Mouse (Mus musculus) neural tube, embryonic 13.5 days (tissue): ENCODE measurements around the gene Fam160a2. TPM values are rescaled to one million over a fixed set of nuclear protein-coding genes. Genes with fewer than 3 reads are reported as not detected.
A peak's percentile ranks its signal among the peaks of the same experiment; 100 is the strongest.

Experiments
- ATAC-seq: fragments of 200-750 bp; cut with Nextera tagmentation; 2 replicates; pipeline ENCODE4 v1.8.0; 2017; ENCODE audit warnings: low read depth, mild to moderate bottlenecking, moderate TSS enrichment, moderate library complexity
- H3K27ac ChIP-seq: fragments of 300-500 bp; sonication (generic); replicated peaks from 2 replicates; pipeline ENCODE4 v1.5.1; 2015; ENCODE audit warnings: moderate library complexity, mild to moderate bottlenecking, inconsistent platforms
- H3K27me3 ChIP-seq: fragments of 300-500 bp; sonication (generic); 2 replicates; pipeline ENCODE4 v1.6.1; 2015; ENCODE audit warnings: mild to moderate bottlenecking, inconsistent platforms
- H3K36me3 ChIP-seq: fragments of 300-500 bp; sonication (generic); 2 replicates; pipeline ENCODE4 v1.6.1; 2015; ENCODE audit warnings: mild to moderate bottlenecking, inconsistent platforms
- H3K4me1 ChIP-seq: fragments of 300-500 bp; sonication (generic); replicated peaks from 2 replicates; pipeline ENCODE4 v1.6.1; 2015; ENCODE audit warnings: inconsistent platforms
- H3K4me2 ChIP-seq: fragments of 300-500 bp; sonication (generic); 2 replicates; pipeline ENCODE4 v1.6.1; 2015; ENCODE audit warnings: inconsistent platforms, mild to moderate bottlenecking, moderate library complexity
- H3K4me3 ChIP-seq: fragments of 300-500 bp; sonication (generic); 2 replicates; pipeline ENCODE4 v1.5.1; 2015; ENCODE audit warnings: mild to moderate bottlenecking, inconsistent platforms
- H3K9ac ChIP-seq: fragments of 300-500 bp; sonication (generic); 2 replicates; pipeline ENCODE4 v1.6.1; 2015; ENCODE audit warnings: moderate library complexity, mild to moderate bottlenecking, inconsistent platforms
- H3K9me3 ChIP-seq: fragments of 300-500 bp; sonication (generic); 2 replicates; pipeline ENCODE4 v1.6.1; 2016; ENCODE audit warnings: inconsistent platforms
- WGBS: fragments of 180-500 bp; shearing (Covaris S2); methylation state at CpG from one replicate; pipeline ENCODE4 v1.1.7; 2015; 5-methylcytosine and 5-hydroxymethylcytosine counted together
- polyA plus RNA-seq: library from polyadenylated mRNA; unstranded; fragments of >200 nt; fragmentation: Nextera tagmentation; extraction: Ambion mirVana; gene quantifications from 2 replicates; pipeline ENCODE4 v1.2.1, GENCODE M21; 2015

Gene Fam160a2
- 36.7 and 43.2 TPM in 2 replicates for polyA plus RNA-seq

- H3K36me3 ChIP-seq = no peaks in the 10 kb centered on the region; the same call in 1 of the 2 replicates
- H3K4me3 ChIP-seq = peak within 1 kb of the TSS; percentile 72
- peaks cover 28% of the 10 kb centered on the region for H3K4me1 ChIP-seq
- peak within 1 kb of the TSS; percentile 91 for H3K9ac ChIP-seq
- peak; percentile 99 for ATAC-seq
- no peaks in the 10 kb centered on the region for H3K9me3 ChIP-seq
- under 1% methylated on average over 52 of the region's 55 CpGs for WGBS
- no peaks in the 10 kb centered on the region for H3K27me3 ChIP-seq
- peak within 1 kb of the TSS; percentile 87 for H3K27ac ChIP-seq
- peak within 1 kb of the TSS; percentile 92 for H3K4me2 ChIP-seq
Measured at GRCm38 (mm10) chr7:105399935-105400624, at the start of gene Fam160a2. Gene Fam160a2, minus strand, starts transcription at chr7:105400054.

DNA sequence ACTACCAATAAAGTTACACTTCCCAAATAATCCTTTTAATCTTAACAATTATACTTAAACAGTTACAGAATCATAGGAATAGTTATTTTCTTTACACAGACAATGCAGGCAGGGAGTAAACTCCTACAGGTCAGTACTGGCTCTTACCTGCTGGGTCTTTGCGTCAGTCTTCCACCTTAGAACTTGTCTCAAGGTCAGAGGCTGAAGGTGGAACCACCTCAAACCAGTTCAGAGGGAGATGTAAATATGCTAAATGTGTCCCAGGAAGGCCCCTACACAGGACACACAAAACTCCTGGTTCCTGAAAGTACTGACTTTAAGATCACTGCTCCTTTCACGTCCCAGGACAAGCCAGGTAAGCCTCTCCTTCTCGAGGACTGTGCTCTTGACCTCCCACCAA lies 45.2 kb upstream of the Fam160a2 start:
- no peak overlapping the region for H3K4me3 ChIP-seq
- no peaks in the 10 kb centered on the region for H3K4me1 ChIP-seq
- no peak for ATAC-seq
- no peaks in the 10 kb centered on the region for H3K36me3 ChIP-seq
- no peak overlapping the region for H3K27ac ChIP-seq
- no peak overlapping the region for H3K9ac ChIP-seq
- no peaks in the 10 kb centered on the region for H3K27me3 ChIP-seq
- no peaks in the 10 kb centered on the region for H3K9me3 ChIP-seq
- 81% methylated on average over 3 of the region's 3 CpGs for WGBS
- H3K4me2 ChIP-seq = no peak overlapping the region

DNA sequence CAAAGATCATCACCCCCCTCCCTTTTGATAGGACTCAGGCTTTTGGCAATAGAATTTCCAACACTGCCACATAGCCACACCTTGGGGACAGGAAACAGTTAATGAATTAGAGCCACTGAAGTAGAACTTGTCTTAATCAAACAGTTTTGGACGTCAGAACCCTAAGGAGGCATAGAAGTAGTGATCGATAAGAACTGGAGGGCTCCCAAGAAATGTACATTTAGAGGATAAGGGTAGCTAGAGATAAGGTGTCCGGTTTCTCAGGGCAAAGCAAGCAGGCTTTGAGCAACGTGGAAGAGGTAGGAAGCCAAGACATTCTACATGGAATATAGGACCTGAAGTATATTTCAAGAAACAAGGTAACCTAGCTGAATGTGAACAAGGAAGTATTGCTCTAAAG lies 41.6 kb upstream of the Fam160a2 start:
- 71% methylated on average over 4 of the region's 4 CpGs for WGBS
- no peaks in the 10 kb centered on the region for H3K27me3 ChIP-seq
- H3K4me2 ChIP-seq = no peak overlapping the region
- ATAC-seq = no peak
- no peaks in the 10 kb centered on the region for H3K4me1 ChIP-seq
- no peak overlapping the region for H3K4me3 ChIP-seq
- no peak overlapping the region for H3K9ac ChIP-seq
- no peaks in the 10 kb centered on the region for H3K36me3 ChIP-seq
- H3K9me3 ChIP-seq = no peaks in the 10 kb centered on the region
- no peak overlapping the region for H3K27ac ChIP-seq

GRCm38 (mm10) chr7:105437979-105438772 lies 38.3 kb upstream of the Fam160a2 start:
- no peak overlapping the region for H3K4me3 ChIP-seq
- no peak overlapping the region for H3K9ac ChIP-seq
- H3K36me3 ChIP-seq = no peaks in the 10 kb centered on the region
- H3K4me2 ChIP-seq = no peak overlapping the region
- ATAC-seq = no peak
- H3K27me3 ChIP-seq = no peaks in the 10 kb centered on the region
- no peak overlapping the region for H3K27ac ChIP-seq
- no peaks in the 10 kb centered on the region for H3K9me3 ChIP-seq
- 83% methylated on average over 7 of the region's 7 CpGs for WGBS
- no peaks in the 10 kb centered on the region for H3K4me1 ChIP-seq

GRCm38 (mm10) chr7:105434798-105435197 lies 34.9 kb upstream of the Fam160a2 start:
- Histone ChIP-seq H3K9ac (no peak overlapping the region), H3K27ac (no peak overlapping the region), H3K4me2 (no peak overlapping the region), H3K9me3 (no peaks in the 10 kb centered on the region), H3K4me1 (no peaks in the 10 kb centered on the region), H3K36me3 (no peaks in the 10 kb centered on the region), H3K4me3 (no peak overlapping the region), H3K27me3 (no peaks in the 10 kb centered on the region)
- 81% methylated on average over 22 of the region's 22 CpGs for WGBS
- no peak for ATAC-seq

GRCm38 (mm10) chr7:105433859-105434258 lies 34.0 kb upstream of the Fam160a2 start:
- no peak overlapping the region for H3K4me3 ChIP-seq
- 82% methylated on average over 17 of the region's 17 CpGs for WGBS
- no peak for ATAC-seq

DNA sequence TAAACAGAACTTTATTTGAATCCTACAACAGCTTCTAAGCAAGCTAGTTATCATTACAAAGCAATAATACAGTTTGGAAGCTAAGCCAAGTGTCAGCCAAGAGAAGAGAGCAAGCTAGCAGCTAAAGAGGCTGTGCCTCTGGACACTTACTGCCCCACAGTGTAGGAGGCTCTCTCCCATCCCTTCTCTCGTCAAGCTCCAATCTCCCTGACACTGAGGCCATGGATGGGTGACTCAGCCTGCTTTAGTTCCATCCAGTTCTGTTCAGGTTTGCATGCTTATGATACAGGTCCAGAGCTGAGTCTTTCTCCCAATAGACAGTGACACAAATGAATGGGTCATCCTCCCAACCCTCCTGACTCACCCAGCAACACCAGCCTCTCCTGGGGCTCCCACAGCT lies 32.2 kb upstream of the Fam160a2 start:
- Histone ChIP-seq H3K36me3 (no peaks in the 10 kb centered on the region), H3K27ac (no peak overlapping the region), H3K9me3 (no peaks in the 10 kb centered on the region), H3K4me2 (no peak overlapping the region), H3K27me3 (0 out of 2 replicates have a peak, but pooled peaks cover 6% of the 10 kb centered on the region), H3K9ac (no peak overlapping the region), H3K4me3 (no peak overlapping the region), H3K4me1 (no peaks in the 10 kb centered on the region)
- ATAC-seq = no peak
- WGBS = 60% methylated on average over 1 of the region's 1 CpGs

More at GRCm38 (mm10) chr7:105433859-105434258, 34.0 kb upstream of the Fam160a2 start:
- H3K9ac ChIP-seq = no peak overlapping the region
- no peaks in the 10 kb centered on the region for H3K4me1 ChIP-seq
- H3K27me3 ChIP-seq = no peaks in the 10 kb centered on the region
- H3K36me3 ChIP-seq = no peaks in the 10 kb centered on the region
- H3K4me2 ChIP-seq = no peak overlapping the region
- H3K9me3 ChIP-seq = no peaks in the 10 kb centered on the region
- H3K27ac ChIP-seq = no peak overlapping the region

DNA sequence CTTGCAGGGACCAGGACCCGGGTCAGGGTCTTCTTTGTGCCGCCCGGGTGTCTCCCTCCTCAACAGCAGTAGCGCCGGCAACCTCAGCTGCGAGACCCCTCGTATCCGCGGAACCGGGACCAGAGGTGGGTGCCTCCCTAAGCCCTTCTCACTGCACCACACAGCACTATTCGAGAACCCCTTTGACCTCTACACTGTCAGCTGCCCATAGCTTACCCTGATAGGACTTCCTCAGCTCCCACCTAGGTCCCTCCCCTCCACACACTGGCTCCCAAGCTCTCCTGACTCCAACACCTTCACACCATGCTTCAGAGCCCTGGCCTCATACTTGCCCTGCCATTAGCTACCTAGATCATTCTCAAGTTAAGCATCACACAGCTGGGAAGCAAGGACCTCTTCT lies 26.2 kb upstream of the Fam160a2 start:
- Histone ChIP-seq H3K4me1 (peaks cover 12% of the 10 kb centered on the region), H3K4me2 (peak overlapping the region; percentile 84)

DNA sequence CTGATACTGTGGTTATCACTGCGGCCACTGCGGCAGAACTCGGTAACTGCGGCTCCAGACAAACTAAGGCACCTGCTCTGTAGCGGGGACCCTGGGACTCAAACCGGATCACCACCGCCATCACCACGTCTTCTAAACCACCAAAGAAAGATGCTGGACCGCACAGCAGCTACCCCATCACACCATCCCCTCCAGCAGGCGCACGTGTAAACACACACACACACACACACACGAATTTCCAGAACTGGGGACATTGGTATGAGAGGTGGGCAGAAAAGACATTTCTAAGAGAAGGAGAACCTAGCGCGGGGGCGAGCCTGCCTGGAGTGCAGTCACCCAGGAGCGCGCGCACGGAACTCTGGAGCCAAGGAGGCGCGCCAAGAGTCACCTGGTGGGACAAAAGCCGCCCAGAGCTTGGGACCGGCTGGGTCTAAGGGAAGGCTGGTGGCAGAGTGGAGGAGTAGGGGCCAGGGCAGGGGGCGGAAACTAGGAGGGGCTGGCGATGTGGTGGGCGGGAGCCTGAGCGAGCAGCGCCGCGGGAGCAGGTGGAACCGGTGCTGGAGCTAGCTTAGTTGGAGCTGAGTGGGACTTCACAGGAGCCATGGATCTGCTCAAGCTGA lies 25.7 kb upstream of the Fam160a2 start, which contains the start of gene Cckbr:
TSS of gene Cckbr (plus strand) at position 308 of the 620 bp plus-strand sequence.
- H3K9me3 ChIP-seq = no peaks in the 10 kb centered on the region
- peak within 1 kb of the TSS; percentile 49 for H3K4me3 ChIP-seq
- H3K36me3 ChIP-seq = no peaks in the 10 kb centered on the region
- H3K9ac ChIP-seq = peak within 1 kb of the TSS; percentile 69
- no peak within 1 kb of the TSS for H3K27ac ChIP-seq
- peaks cover 12% of the 10 kb centered on the region for H3K4me1 ChIP-seq
- peaks cover 39% of the 10 kb centered on the region for H3K27me3 ChIP-seq
- peak within 1 kb of the TSS; percentile 84 for H3K4me2 ChIP-seq
- ATAC-seq = peak; percentile 89
- 1% methylated on average over 31 of the region's 31 CpGs for WGBS

More for the DNA sequence above, 26.2 kb upstream of the Fam160a2 start:
- H3K27me3 ChIP-seq = peaks cover 39% of the 10 kb centered on the region
- no peaks in the 10 kb centered on the region for H3K36me3 ChIP-seq
- no peaks in the 10 kb centered on the region for H3K9me3 ChIP-seq
- peak; percentile 48 for ATAC-seq
- H3K9ac ChIP-seq = peak overlapping the region; percentile 69
- H3K27ac ChIP-seq = no peak overlapping the region
- WGBS = under 1% methylated on average over 11 of the region's 11 CpGs
- H3K4me3 ChIP-seq = peak overlapping the region; percentile 49

DNA sequence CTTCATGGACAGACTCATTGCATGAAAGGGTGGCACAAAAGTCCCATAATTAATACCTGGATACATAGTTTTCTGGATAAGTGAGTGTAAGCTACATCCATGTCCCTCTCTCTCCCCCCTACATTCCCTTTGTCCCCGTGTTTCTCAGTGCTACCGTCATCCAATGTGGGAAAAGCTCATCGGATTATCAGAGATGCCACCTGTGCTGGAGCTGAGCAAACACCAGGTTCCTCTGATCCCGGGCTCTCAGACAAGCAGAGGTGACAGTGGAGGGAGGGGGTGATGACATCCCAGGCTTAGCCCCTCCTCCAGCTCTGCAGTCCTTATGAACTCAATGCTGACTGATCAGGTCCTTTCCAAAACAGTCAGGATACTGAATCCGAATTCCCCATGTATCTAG lies 24.5 kb upstream of the Fam160a2 start:
- H3K9ac ChIP-seq = no peak overlapping the region
- 34% methylated on average over 5 of the region's 5 CpGs for WGBS
- H3K4me3 ChIP-seq = no peak overlapping the region
- H3K27ac ChIP-seq = no peak overlapping the region
- no peak for ATAC-seq
- peaks cover 39% of the 10 kb centered on the region for H3K27me3 ChIP-seq
- H3K4me2 ChIP-seq = no peak overlapping the region
- H3K36me3 ChIP-seq = no peaks in the 10 kb centered on the region
- peaks cover 12% of the 10 kb centered on the region for H3K4me1 ChIP-seq
- no peaks in the 10 kb centered on the region for H3K9me3 ChIP-seq

DNA sequence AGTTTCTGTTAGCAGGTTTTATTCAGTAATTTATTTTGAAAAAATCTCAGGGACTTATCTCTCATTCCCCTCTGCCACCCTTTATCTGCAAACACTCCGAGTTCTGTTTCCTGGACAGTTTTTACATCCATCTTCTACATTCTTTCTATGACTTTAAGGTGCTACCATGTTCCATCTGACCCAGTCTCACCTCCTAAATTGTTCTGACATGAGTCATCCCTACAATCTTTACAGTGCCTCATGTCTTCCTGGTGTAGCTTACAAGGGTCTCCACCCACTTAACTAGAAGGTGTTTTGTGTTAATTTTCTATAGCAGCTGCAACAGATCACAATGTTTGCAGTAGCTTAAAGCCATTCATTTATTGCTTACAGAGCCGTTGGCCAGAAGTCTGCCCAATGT lies 21.0 kb upstream of the Fam160a2 start:
- Histone ChIP-seq H3K27me3 (peaks cover 22% of the 10 kb centered on the region), H3K4me1 (peaks cover 8% of the 10 kb centered on the region), H3K4me3 (no peak overlapping the region), H3K9ac (no peak overlapping the region), H3K4me2 (no peak overlapping the region), H3K36me3 (no peaks in the 10 kb centered on the region), H3K27ac (no peak overlapping the region), H3K9me3 (no peaks in the 10 kb centered on the region)
- ATAC-seq = no peak
- 67% methylated on average over 2 of the region's 2 CpGs for WGBS

DNA sequence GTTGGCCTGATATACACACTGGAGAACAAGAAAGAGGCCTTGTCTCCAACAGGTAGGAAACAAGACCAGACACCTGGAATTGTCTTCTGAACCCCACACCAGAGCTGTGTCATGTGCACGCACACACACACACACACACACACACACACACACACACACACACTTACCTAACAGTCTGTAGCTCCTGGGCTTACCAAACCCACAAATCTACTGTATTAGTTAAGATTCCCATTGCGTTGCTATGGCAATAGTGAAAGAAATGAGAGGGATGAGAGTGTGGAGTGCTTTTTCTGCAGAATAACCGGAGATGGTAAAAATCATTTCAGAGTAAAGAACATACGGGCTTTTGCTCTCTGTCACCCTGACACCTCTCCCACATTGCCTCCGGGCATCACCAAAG lies 18.3 kb upstream of the Fam160a2 start:
- Histone ChIP-seq H3K27me3 (no peaks in the 10 kb centered on the region), H3K4me2 (no peak overlapping the region), H3K4me3 (no peak overlapping the region), H3K9ac (no peak overlapping the region), H3K9me3 (no peaks in the 10 kb centered on the region), H3K36me3 (no peaks in the 10 kb centered on the region), H3K4me1 (no peaks in the 10 kb centered on the region), H3K27ac (no peak overlapping the region)
- 81% methylated on average over 5 of the region's 5 CpGs for WGBS
- no peak for ATAC-seq
